Mouse (Mus musculus): Measurements from ENCODE around the gene Ppcs.

Gene Ppcs

DNA sequence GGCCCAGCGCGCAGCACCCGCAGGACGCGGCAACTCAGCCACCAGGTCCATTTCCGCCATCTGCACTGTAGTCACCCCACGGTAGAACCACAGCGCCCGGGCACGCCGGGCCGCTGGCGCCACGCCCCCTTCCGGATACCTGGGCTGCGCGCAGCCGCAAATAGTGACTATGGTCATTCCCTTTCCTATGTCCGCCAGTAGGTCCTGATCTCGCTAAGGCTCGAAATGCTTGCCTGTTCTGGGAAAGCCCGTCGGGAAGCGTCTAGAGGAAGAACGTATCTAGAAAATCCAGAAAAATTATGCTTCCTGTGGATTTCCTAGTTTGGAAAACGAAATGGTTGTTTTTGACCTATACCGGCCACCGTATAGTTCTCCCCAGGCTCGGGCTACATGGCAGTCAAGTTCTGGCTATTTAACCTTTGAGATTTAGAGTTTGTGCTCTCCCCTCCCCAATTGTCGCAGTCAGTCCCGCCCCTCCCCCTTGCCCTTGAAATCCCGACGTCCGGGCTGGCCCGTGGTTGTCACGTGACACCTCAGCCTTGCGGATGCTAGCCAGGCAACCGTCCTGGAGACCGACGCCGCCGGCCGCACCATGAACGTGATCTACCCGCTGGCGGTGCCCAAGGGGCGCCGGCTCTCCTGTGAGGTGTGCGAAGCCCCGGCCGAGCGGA is at the start of gene Ppcs, which contains the start of gene Zmynd12:
Gene Ppcs, minus strand, starts transcription at position 127 of the 671 bp plus-strand sequence.
Gene Zmynd12, plus strand, starts transcription at position 521 of the 671 bp plus-strand sequence.
- peak; percentile 92 for DNase-seq

DNA sequence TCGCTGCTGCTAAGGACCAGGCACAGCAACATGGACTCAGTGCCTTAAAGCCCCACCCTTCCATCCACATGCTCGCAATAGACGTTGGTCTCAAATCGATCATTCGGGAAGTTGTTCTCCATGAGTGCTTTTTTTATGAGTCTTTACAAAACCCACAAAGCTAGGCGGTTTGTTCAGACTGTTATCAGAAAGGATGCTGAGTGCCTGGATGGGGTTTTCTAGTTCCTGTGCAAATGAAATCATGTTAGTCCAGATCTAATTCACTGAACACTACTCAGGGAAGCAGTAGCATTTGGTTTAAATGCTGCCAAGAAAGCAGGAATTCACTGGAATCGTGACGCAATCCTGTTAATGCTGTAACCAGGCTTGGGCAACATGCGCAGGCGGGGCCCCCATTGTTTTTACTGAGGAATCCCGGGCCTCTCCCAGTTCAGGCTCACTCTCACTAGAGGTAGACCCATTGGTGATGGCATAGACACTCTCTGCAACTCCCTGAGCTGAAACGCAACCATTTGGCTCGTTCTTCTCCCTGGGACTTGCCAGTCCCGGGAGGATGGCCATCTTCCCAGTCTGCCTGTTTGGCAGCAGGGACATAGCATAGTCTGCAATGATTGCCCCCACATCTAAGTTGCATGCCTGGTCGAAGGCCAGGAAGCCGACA is 45.6 kb upstream of the Ppcs start:
- peak; percentile 70 for DNase-seq

GRCm38 (mm10) chr4:119465841-119466240 is 43.6 kb upstream of the Ppcs start:
- peak; percentile 29 for DNase-seq

GRCm38 (mm10) chr4:119463756-119464419 is 41.7 kb upstream of the Ppcs start:
- no peak for DNase-seq

- peak; percentile 89 for DNase-seq
These were observed 40.9 kb upstream of the Ppcs start for GRCm38 (mm10) chr4:119462858-119463755.

DNA sequence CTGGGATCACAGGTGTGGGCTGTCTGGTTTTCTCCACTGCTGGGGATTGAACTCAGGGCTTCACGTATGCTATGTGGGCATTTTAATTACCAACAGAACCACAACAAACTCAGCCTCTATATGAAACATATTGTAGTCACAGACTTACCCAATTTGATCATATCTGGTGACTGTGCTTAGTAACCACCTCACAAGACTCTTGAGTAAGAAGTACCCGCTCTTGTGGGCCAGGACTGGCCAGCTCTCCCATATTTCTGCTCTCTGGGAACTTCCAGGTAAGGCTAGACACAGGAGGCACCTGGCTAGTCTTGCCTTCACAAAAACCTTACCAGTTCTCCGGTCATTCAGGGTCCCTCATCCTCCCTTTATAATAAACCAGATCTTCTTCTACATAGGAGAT is 40.2 kb upstream of the Ppcs start:
- DNase-seq, result no peak

- DNase-seq, result peak; percentile 87
These were observed 38.5 kb upstream of the Ppcs start for GRCm38 (mm10) chr4:119460728-119461141.

GRCm38 (mm10) chr4:119460296-119460695 is 38.1 kb upstream of the Ppcs start:
- DNase-seq, result peak; percentile 51

DNA sequence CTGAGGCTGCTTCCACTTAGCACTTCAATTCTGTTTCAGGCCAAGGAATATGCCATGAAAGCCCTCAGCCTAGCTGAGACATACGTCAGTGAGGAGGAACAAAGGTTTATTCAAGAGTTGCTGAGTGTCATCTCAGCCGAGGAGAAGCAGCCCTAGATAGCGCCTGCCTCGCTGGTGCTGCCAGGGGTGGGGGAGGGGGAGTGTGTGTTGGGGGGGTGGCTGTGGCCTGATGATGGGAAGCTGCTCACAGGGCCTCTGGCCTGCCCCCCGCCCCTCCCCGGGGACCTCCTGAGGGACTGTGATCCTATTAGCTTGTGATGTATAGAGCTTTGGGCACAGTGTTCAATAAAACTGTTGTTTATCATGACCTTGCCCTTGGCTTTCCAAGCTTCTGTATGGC is 31.3 kb upstream of the Ppcs start:
- no peak for DNase-seq

- no peak for DNase-seq
These were observed 30.9 kb upstream of the Ppcs start for GRCm38 (mm10) chr4:119453128-119453527.

GRCm38 (mm10) chr4:119450436-119450835 is 28.2 kb upstream of the Ppcs start:
- no peak for DNase-seq

- DNase-seq, result no peak
These were observed 25.6 kb upstream of the Ppcs start for GRCm38 (mm10) chr4:119447786-119448185.

GRCm38 (mm10) chr4:119447261-119447660 is 25.0 kb upstream of the Ppcs start:
- no peak for DNase-seq

- DNase-seq, result no peak
These were observed 20.3 kb upstream of the Ppcs start for GRCm38 (mm10) chr4:119442539-119442938.

DNA sequence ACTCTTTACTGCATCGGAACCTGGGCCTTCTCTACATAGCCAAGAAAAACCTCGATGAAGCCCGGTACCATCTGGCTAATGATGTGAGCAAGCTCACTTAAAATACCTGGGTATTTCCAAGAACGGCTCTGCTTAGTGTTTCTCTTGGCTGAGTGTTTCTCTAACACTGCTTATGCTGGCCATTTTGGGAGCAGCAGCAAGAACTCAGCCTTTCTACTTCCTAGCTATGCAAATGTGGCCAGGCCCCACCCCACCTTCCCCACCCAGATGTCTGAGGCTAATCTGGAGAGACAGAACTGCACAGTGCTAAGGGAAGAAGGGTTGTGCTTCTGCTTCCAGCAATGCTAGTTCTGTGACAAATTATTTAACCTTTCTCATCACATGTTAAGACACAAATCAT is 19.6 kb upstream of the Ppcs start:
- DNase-seq, result no peak

DNA sequence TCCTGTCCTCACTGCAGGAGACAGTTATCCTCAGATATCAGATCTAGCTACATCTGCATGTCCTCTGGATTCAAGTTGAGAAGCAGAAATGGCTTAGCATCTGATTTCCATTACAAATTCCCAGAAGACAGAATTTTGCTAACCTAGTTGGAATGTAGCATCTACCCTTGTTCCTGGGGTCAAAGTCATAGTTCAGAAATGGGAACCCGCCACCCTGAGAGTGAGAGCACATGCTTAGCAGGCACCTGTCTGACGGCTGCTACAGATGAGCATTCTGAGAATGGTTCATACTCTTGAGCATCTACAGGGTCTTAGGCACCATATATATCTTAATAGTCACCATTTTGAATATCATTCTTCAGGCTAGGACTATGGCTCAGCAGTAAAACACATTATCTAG is 15.7 kb upstream of the Ppcs start:
- no peak for DNase-seq

DNA sequence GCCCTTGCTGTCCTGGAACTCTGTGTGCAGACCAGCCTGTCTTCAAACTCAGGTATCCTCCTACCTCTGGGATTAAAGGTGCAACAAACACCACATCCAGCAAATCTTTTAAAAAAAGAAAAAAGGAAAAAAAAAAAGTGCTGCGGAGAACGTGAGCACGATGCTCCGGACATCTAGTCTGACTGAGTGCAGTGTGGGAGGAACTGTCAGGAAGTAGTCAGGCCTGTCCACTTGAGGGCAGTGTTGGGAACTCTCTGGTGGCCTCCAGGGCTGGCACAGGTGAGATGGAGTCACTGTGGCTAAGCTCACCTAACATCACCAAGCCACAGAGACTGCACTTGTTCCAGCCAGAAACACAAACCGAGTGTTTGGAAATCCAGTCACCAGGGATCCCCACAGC is 8.5 kb upstream of the Ppcs start:
- DNase-seq, result peak; percentile 73

DNA sequence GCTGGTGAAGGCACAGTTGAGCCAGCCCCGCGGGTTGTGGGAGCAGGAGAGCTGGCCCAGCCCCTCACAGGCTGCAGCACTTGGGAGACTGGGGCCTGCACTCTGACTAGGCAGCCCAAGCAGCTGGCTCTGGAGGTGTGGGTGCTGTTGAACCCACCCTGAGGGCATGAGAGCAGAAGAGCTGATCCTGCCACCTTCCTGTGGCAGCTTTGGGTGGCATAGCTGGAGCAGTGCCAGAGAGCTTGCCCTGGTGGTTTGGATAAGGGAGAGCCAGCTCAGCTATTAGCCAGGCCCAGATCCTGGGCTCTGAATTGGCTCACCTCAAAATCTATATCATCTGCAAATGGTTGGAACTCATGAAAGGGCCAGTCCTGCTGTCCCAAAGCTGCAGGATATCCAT is 5.5 kb upstream of the Ppcs start:
- DNase-seq, result no peak

- no peak for DNase-seq
These were observed 3.4 kb upstream of the Ppcs start for GRCm38 (mm10) chr4:119425601-119426000.

DNA sequence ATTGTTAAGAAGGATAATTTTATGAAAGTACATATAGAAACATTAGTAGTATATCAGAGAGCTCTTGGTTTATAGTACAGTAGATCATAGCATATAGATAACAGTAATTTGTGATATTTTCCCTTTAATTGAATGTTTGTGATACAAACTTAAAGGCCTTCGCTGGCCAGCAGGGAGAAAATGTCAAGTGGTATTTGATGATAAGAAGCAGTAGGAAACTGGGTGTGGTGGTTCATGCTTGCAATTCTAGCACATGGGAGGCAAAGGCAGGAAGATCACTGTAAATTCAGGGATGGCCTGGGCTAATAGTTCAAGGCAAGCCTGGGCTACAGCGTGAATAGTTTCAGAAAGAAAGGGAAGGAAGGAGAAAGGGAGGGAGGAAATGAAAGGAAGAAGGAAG is 2.9 kb upstream of the Ppcs start:
- DNase-seq, result no peak

DNA sequence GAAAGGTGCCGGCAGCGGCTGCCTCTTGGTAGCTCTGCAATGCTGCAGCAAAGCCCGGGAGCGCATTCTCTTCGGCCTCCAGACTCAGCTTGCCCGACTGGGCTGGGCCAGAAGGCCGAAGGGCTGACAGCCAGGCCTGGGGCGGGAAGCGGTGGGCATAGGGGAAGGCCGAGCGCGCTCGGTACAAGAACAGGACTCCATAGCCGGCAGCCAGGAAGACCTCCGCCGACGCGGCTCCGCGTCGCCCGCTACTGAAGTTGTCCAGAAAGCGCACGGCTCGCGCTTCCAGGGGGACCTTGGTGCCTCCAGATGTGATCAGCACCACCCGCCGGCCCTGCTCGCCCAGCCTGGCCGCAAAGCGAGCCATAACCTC is 313 bp downstream of the Ppcs start:
- no peak for DNase-seq

- DNase-seq, result no peak
These were observed 1.0 kb downstream of the Ppcs start for GRCm38 (mm10) chr4:119421191-119421590.

- no peak for DNase-seq
These were observed 4.3 kb downstream of the Ppcs start for GRCm38 (mm10) chr4:119417894-119418293.

Data from cerebellum, adult 11-12 months (tissue).